Mouse (Mus musculus): Measurements from ENCODE around the gene Spsb2. TPM values are rescaled to one million over a fixed set of nuclear protein-coding genes. Genes with fewer than 3 reads are reported as not detected.

Gene Spsb2
- polyA plus RNA-seq, 1 experiment from 2014 or later, result 4.7 TPM

DNA sequence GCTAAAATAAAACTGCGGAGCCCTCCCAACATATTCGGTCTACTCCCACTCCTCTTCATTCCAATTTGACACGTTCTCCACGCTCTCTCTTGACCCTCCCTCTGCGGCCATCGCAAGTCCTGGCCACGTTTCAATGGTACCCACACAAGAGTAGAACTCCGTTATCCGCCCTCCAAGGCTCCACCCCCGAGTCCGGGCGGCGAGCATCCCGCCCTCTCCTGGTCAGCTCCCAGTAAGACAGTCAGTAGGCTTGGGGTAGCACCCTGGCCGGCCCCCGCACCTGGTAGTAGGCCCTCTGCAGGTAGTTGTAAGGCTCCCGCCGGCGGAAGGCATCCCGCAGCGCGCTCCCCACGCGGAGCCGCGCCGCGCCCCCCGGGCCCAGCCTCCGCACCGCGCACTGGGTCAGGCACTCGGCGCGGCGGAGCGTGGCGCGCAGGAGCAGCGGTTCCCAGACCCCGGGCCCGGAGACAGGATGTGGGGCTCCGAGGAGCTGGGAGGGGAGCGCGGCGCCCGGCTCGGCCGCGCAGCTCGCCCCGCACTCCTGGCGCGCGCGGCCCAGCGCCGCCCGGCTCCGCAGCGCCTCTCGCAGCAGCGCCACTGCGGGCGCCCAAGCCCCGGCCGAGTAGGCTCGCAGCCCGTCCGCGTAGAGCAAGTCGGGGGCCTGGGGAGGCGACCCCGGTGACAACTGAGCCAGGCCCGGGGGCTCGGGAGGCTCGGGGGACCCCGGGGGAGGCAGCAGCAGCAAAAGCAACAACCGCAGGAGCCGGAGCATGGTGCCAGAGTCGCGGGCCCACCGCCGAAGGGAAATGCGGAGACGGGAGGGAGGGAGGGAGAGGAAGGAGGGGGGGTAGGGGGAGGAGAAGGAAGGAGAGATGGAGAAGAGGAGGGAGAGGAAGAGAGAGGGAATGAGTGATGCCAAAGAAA, 48.7 kb downstream of the Spsb2 start, which contains the start of gene P3h3:
Gene P3h3, minus strand, starts transcription at position 837 of the 924 bp plus-strand sequence.
- Histone ChIP-seq H3K36me3 (ENCODE audit: control insufficient read depth, insufficient read depth, low read length) (peaks cover 31% of the 10 kb centered on the region), H3K4me1 (ENCODE audit: control insufficient read depth, insufficient read depth, low read length) (peaks cover 21% of the 10 kb centered on the region), H3K9ac (ENCODE audit: low read length) (peak within 1 kb of the TSS; percentile 93), H3K4me2 (ENCODE audit: low read length) (peak within 1 kb of the TSS; percentile 78), H3K27me3 (replicated peaks; ENCODE audit: control insufficient read depth, insufficient read depth, low read length) (no peaks in the 10 kb centered on the region), H3K4me3 (ENCODE audit: low read depth, low read length) (peak within 1 kb of the TSS; percentile 75), H3K27ac (ENCODE audit: low read depth, low read length) (peak within 1 kb of the TSS; percentile 98), H3K9me3 (replicated peaks; ENCODE audit: control insufficient read depth, low read length) (no peaks in the 10 kb centered on the region)
- WGBS, result under 1% methylated on average over 85 of the region's 86 CpGs
- peak; percentile 87 for ATAC-seq
- DNase-seq (ENCODE audit: low spot score), result peak; percentile 90

GRCm38 (mm10) chr6:124857840-124858530, 49.5 kb downstream of the Spsb2 start:
- Histone ChIP-seq H3K27ac (ENCODE audit: low read depth, low read length) (peak overlapping the region; percentile 98; the same call in 1 of the 2 replicates), H3K36me3 (ENCODE audit: control insufficient read depth, insufficient read depth, low read length) (peaks cover 23% of the 10 kb centered on the region), H3K9me3 (replicated peaks; ENCODE audit: control insufficient read depth, low read length) (no peaks in the 10 kb centered on the region), H3K9ac (ENCODE audit: low read length) (peak overlapping the region; percentile 93), H3K27me3 (replicated peaks; ENCODE audit: control insufficient read depth, insufficient read depth, low read length) (no peaks in the 10 kb centered on the region), H3K4me2 (ENCODE audit: low read length) (peak overlapping the region; percentile 78), H3K4me3 (ENCODE audit: low read depth, low read length) (peak overlapping the region; percentile 75), H3K4me1 (ENCODE audit: control insufficient read depth, insufficient read depth, low read length) (peaks cover 28% of the 10 kb centered on the region)
- 28% methylated on average over 26 of the region's 26 CpGs for WGBS
- DNase-seq (ENCODE audit: low spot score), result no peak
- ATAC-seq, result no peak

DNA sequence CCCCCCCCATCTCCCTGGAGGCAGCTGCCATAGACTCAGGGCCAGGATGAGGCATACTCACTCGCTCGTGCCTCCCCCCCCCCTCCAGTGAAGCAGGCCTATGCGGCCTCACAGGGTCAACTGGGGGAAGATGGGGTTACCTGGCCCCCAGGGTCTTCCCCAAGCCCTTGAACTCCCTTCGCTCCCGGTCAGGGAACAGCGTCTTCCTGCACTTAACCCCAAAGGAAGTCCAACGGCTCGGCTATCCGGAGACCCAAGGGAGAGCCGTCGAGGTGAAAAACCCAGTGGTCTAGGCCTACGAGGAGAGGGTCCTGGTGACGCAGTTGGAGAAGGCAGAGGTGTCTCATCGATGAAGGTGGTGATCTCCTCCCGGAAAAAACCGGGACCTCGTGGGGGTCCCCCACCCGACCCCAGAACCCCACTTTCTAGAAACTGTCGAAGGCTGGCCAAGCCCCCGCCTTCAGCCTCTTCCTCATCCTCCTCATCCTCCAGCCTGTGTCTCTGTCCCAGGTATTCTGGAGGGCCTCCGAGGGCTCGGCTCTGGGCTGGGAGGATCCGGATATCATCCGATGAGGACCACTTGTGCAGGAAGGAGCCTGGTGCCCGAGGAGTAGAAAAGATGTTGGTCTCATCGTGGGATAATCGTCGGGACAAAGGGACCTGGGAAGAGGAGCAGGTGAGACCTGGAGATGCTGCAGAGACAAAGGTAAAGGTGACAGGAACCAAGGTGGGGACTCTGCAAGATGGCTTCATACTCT, 50.3 kb downstream of the Spsb2 start:
- Histone ChIP-seq H3K9me3 (replicated peaks; ENCODE audit: control insufficient read depth, low read length) (no peaks in the 10 kb centered on the region), H3K36me3 (ENCODE audit: control insufficient read depth, insufficient read depth, low read length) (peaks cover 17% of the 10 kb centered on the region), H3K9ac (ENCODE audit: low read length) (peak overlapping the region; percentile 93; the same call in 1 of the 2 replicates), H3K4me1 (ENCODE audit: control insufficient read depth, insufficient read depth, low read length) (peaks cover 28% of the 10 kb centered on the region), H3K4me2 (ENCODE audit: low read length) (0 out of 2 replicates have a peak overlapping the region, but pooled peaks have one; percentile 78), H3K4me3 (ENCODE audit: low read depth, low read length) (no peak overlapping the region), H3K27ac (ENCODE audit: low read depth, low read length) (no peak overlapping the region), H3K27me3 (replicated peaks; ENCODE audit: control insufficient read depth, insufficient read depth, low read length) (no peaks in the 10 kb centered on the region)
- ATAC-seq (no peak), DNase-seq (ENCODE audit: low spot score) (no peak)
- 79% methylated on average over 28 of the region's 28 CpGs for WGBS

- Histone ChIP-seq H3K4me1 (ENCODE audit: control insufficient read depth, insufficient read depth, low read length) (peaks cover 31% of the 10 kb centered on the region), H3K4me2 (ENCODE audit: low read length) (peak overlapping the region; percentile 31), H3K4me3 (ENCODE audit: low read depth, low read length) (no peak overlapping the region), H3K27me3 (replicated peaks; ENCODE audit: control insufficient read depth, insufficient read depth, low read length) (no peaks in the 10 kb centered on the region), H3K9ac (ENCODE audit: low read length) (peak overlapping the region; percentile 47), H3K27ac (ENCODE audit: low read depth, low read length) (peak overlapping the region; percentile 58; the same call in 1 of the 2 replicates), H3K9me3 (replicated peaks; ENCODE audit: control insufficient read depth, low read length) (no peaks in the 10 kb centered on the region), H3K36me3 (ENCODE audit: control insufficient read depth, insufficient read depth, low read length) (0 out of 2 replicates have a peak, but pooled peaks cover 12% of the 10 kb centered on the region)
- 10% methylated on average over 12 of the region's 12 CpGs for WGBS
- DNase-seq (ENCODE audit: low spot score) (peak; percentile 83), ATAC-seq (0 out of 2 replicates have a peak, but pooled peaks have one; percentile 2)
Measured at GRCm38 (mm10) chr6:124859725-124860124, 51.3 kb downstream of the Spsb2 start.

Other genes starting within 250 kb of the Spsb2 start
- gene C1rb, start 238.4 kb upstream of the Spsb2 start, polyA plus RNA-seq (2014; fragmentation: Nextera tagmentation; extraction: Ambion mirVana), result not detected in 2 replicates
- 0.10 TPM in 1 of 2 replicates, not detected in the other for gene C1s2, start 172.6 kb upstream of the Spsb2 start, polyA plus RNA-seq (2014; fragmentation: Nextera tagmentation; extraction: Ambion mirVana)
- gene Lpcat3, start 145.6 kb upstream of the Spsb2 start, polyA plus RNA-seq (2014; fragmentation: Nextera tagmentation; extraction: Ambion mirVana), result 33.4 and 38.7 TPM in 2 replicates
- 166 and 186 TPM in 2 replicates for gene Emg1, start 96.5 kb upstream of the Spsb2 start, polyA plus RNA-seq (2014; fragmentation: Nextera tagmentation; extraction: Ambion mirVana)
- gene Phb2, start 96.3 kb upstream of the Spsb2 start, polyA plus RNA-seq (2014; fragmentation: Nextera tagmentation; extraction: Ambion mirVana), result 237 and 245 TPM in 2 replicates
- gene Ptpn6, start 69.9 kb upstream of the Spsb2 start, polyA plus RNA-seq (2014; fragmentation: Nextera tagmentation; extraction: Ambion mirVana), result 4.7 TPM in 2 replicates
- gene Grcc10, start 67.3 kb upstream of the Spsb2 start, polyA plus RNA-seq (2014; fragmentation: Nextera tagmentation; extraction: Ambion mirVana), result 722 and 848 TPM in 2 replicates
- not detected in 2 replicates for gene Gm45234, start 52.6 kb upstream of the Spsb2 start, polyA plus RNA-seq (2014; fragmentation: Nextera tagmentation; extraction: Ambion mirVana)
- 12.2 and 16.6 TPM in 2 replicates for gene Atn1, start 52.1 kb upstream of the Spsb2 start, polyA plus RNA-seq (2014; fragmentation: Nextera tagmentation; extraction: Ambion mirVana)
- 34.6 and 49.5 TPM in 2 replicates for gene Eno2, start 39.0 kb upstream of the Spsb2 start, polyA plus RNA-seq (2014; fragmentation: Nextera tagmentation; extraction: Ambion mirVana)
- gene Lrrc23, start 28.9 kb upstream of the Spsb2 start, polyA plus RNA-seq (2014; fragmentation: Nextera tagmentation; extraction: Ambion mirVana), result 3.4 and 3.5 TPM in 2 replicates
- gene Tpi1, start 5.6 kb downstream of the Spsb2 start, polyA plus RNA-seq (2014; fragmentation: Nextera tagmentation; extraction: Ambion mirVana), result 417 and 461 TPM in 2 replicates
- 154 and 174 TPM in 2 replicates for gene Usp5, start 20.8 kb downstream of the Spsb2 start, polyA plus RNA-seq (2014; fragmentation: Nextera tagmentation; extraction: Ambion mirVana)
- gene Cdca3, start 20.9 kb downstream of the Spsb2 start, polyA plus RNA-seq (2014; fragmentation: Nextera tagmentation; extraction: Ambion mirVana), result 107 and 139 TPM in 2 replicates
- gene Gnb3, start 31.6 kb downstream of the Spsb2 start, polyA plus RNA-seq (2014; fragmentation: Nextera tagmentation; extraction: Ambion mirVana), result 0.54 and 0.89 TPM in 2 replicates
- gene P3h3, start 49.1 kb downstream of the Spsb2 start, polyA plus RNA-seq (2014; fragmentation: Nextera tagmentation; extraction: Ambion mirVana), result 6.2 and 10.1 TPM in 2 replicates
- gene Gpr162, start 55.3 kb downstream of the Spsb2 start, polyA plus RNA-seq (2014; fragmentation: Nextera tagmentation; extraction: Ambion mirVana), result 11.0 and 13.0 TPM in 2 replicates
- gene Cd4, start 79.6 kb downstream of the Spsb2 start, polyA plus RNA-seq (2014; fragmentation: Nextera tagmentation; extraction: Ambion mirVana), result 0.29 and 0.38 TPM in 2 replicates
- 1.2 and 2.7 TPM in 2 replicates for gene Lag3, start 103.0 kb downstream of the Spsb2 start, polyA plus RNA-seq (2014; fragmentation: Nextera tagmentation; extraction: Ambion mirVana)
- gene Ptms, start 111.4 kb downstream of the Spsb2 start, polyA plus RNA-seq (2014; fragmentation: Nextera tagmentation; extraction: Ambion mirVana), result 479 and 481 TPM in 2 replicates
- 470 and 520 TPM in 2 replicates for gene Mlf2, start 122.7 kb downstream of the Spsb2 start, polyA plus RNA-seq (2014; fragmentation: Nextera tagmentation; extraction: Ambion mirVana)
- 96.5 and 105 TPM in 2 replicates for gene Cops7a, start 156.9 kb downstream of the Spsb2 start, polyA plus RNA-seq (2014; fragmentation: Nextera tagmentation; extraction: Ambion mirVana)
- 22.6 and 28.0 TPM in 2 replicates for gene Pianp, start 188.0 kb downstream of the Spsb2 start, polyA plus RNA-seq (2014; fragmentation: Nextera tagmentation; extraction: Ambion mirVana)
- gene Zfp384, start 200.5 kb downstream of the Spsb2 start, polyA plus RNA-seq (2014; fragmentation: Nextera tagmentation; extraction: Ambion mirVana), result 8.4 and 9.8 TPM in 2 replicates
- 178 and 181 TPM in 2 replicates for gene Ing4, start 231.1 kb downstream of the Spsb2 start, polyA plus RNA-seq (2014; fragmentation: Nextera tagmentation; extraction: Ambion mirVana)
- 10.2 and 14.8 TPM in 2 replicates for gene Acrbp, start 241.0 kb downstream of the Spsb2 start, polyA plus RNA-seq (2014; fragmentation: Nextera tagmentation; extraction: Ambion mirVana)

Measured in forebrain, embryonic 14.5 days (tissue).